Mouse (Mus musculus) midbrain, postnatal 0 days (tissue): Measurements from ENCODE around the gene Efnb2. TPM values are rescaled to one million over a fixed set of nuclear protein-coding genes. Genes with fewer than 3 reads are reported as not detected.
A peak's percentile ranks its signal among the peaks of the same experiment; 100 is the strongest.

Source experiments
- ATAC-seq: fragments of 200-750 bp; cut with Nextera tagmentation; 2 replicates; pipeline ENCODE4 v1.8.0; 2017; ENCODE audit warnings: moderate number of reproducible peaks, mild to moderate bottlenecking, moderate TSS enrichment, moderate library complexity; ENCODE audit not compliant: low FRiP score
- DNase-seq: peaks from one replicate; pipeline ENCODE4 v3.0.0-alpha.2; 2015; ENCODE audit warnings: low spot score
- H3K27ac ChIP-seq: fragments of 300-500 bp; sonication (generic); 2 replicates; pipeline ENCODE4 v1.5.1; 2014; ENCODE audit warnings: low read depth, mild to moderate bottlenecking, low read length, mixed read lengths
- H3K27me3 ChIP-seq: fragments of 300-500 bp; sonication (generic); 2 replicates; pipeline ENCODE4 v1.6.1; 2014; ENCODE audit warnings: low read length, control low read depth, mixed read lengths; ENCODE audit not compliant: insufficient read depth
- H3K36me3 ChIP-seq: fragments of 300-500 bp; sonication (generic); 2 replicates; pipeline ENCODE4 v1.6.1; 2014; ENCODE audit warnings: low read length, control low read depth, mixed read lengths; ENCODE audit not compliant: insufficient read depth
- H3K4me1 ChIP-seq: fragments of 300-500 bp; sonication (generic); 2 replicates; pipeline ENCODE4 v1.6.1; 2014; ENCODE audit warnings: mild to moderate bottlenecking, control low read depth, antibody characterized with exemption, low read length, mixed read lengths; ENCODE audit not compliant: insufficient read depth
- H3K4me2 ChIP-seq: fragments of 300-500 bp; sonication (generic); 2 replicates; pipeline ENCODE4 v1.6.1; 2014; ENCODE audit warnings: low read depth, mild to moderate bottlenecking, low read length, mixed read lengths; ENCODE audit not compliant: poor library complexity, severe bottlenecking
- H3K4me3 ChIP-seq: fragments of 300-500 bp; sonication (generic); 2 replicates; pipeline ENCODE4 v1.5.1; 2014; ENCODE audit warnings: low read depth, mild to moderate bottlenecking, low read length, moderate library complexity
- H3K9ac ChIP-seq: fragments of 300-500 bp; sonication (generic); replicated peaks from 2 replicates; pipeline ENCODE4 v1.6.1; 2014; ENCODE audit warnings: mild to moderate bottlenecking, low read length, moderate library complexity, mixed read lengths; ENCODE audit not compliant: poor library complexity, severe bottlenecking
- H3K9me3 ChIP-seq: fragments of 300-500 bp; sonication (generic); 2 replicates; pipeline ENCODE4 v1.6.1; 2016; ENCODE audit warnings: low read length, control low read depth
- CTCF ChIP-seq: IDR thresholded peaks from 2 replicates; pipeline ENCODE4 v1.5.1; 2016; ENCODE audit warnings: antibody characterized with exemption, mild to moderate bottlenecking
- WGBS: fragments of 180-500 bp; shearing (Covaris S2); extraction: QIAGEN DNeasy Blood & Tissue Kit; methylation state at CpG from one replicate; pipeline ENCODE4 v1.1.7; 2014; 5-methylcytosine and 5-hydroxymethylcytosine counted together
- polyA plus RNA-seq: library from polyadenylated mRNA; unstranded; fragments of >200 nt; fragmentation: Nextera tagmentation; extraction: Ambion mirVana; gene quantifications from 2 replicates; pipeline ENCODE4 v1.2.1, GENCODE M21; 2015
- total RNA-seq: library from RNA; depleted of rRNA; stranded (reverse); fragments of >200 nt; gene quantifications from 2 replicates; pipeline ENCODE4 v1.2.3, GENCODE M21; 2014

Gene Efnb2
- total and polyA plus RNA-seq, 2 experiments from 2014 or later, result 6.8 to 20.7 TPM

GRCm38 (mm10) chr8:8658426-8659224 is 2.4 kb downstream of the Efnb2 start:
- H3K27ac ChIP-seq, result 0 out of 2 replicates have a peak overlapping the region, but pooled peaks have one; percentile 18
- ATAC-seq (peak; percentile 36; the same call in 1 of the 2 replicates), DNase-seq (peak; percentile 93)
- no peaks in the 10 kb centered on the region for H3K27me3 ChIP-seq
- peak; percentile 78 for TF ChIP-seq CTCF
- no peaks in the 10 kb centered on the region for H3K9me3 ChIP-seq
- H3K4me2 ChIP-seq, result peak overlapping the region; percentile 91
- 3% methylated on average over 19 of the region's 19 CpGs for WGBS
- peak overlapping the region; percentile 72 for H3K9ac ChIP-seq
- peaks cover 16% of the 10 kb centered on the region for H3K4me1 ChIP-seq
- H3K4me3 ChIP-seq, result peak overlapping the region; percentile 91
- H3K36me3 ChIP-seq, result no peaks in the 10 kb centered on the region

- 21% methylated on average over 5 of the region's 5 CpGs for WGBS
- Histone ChIP-seq H3K9ac (peak overlapping the region; percentile 24; the same call in 1 of the 2 replicates), H3K4me3 (peak overlapping the region; percentile 91), H3K9me3 (no peaks in the 10 kb centered on the region), H3K27ac (no peak overlapping the region), H3K4me1 (peaks cover 19% of the 10 kb centered on the region), H3K27me3 (no peaks in the 10 kb centered on the region), H3K4me2 (peak overlapping the region; percentile 91), H3K36me3 (no peaks in the 10 kb centered on the region)
- no peak for TF ChIP-seq CTCF
- ATAC-seq (no peak), DNase-seq (peak; percentile 34)
Measured at GRCm38 (mm10) chr8:8657692-8658355, 3.2 kb downstream of the Efnb2 start.

- H3K27me3 ChIP-seq, result no peaks in the 10 kb centered on the region
- 19% methylated on average over 14 of the region's 14 CpGs for WGBS
- peak overlapping the region; percentile 91 for H3K4me2 ChIP-seq
- peak; percentile 30 for DNase-seq
- H3K27ac ChIP-seq, result peak overlapping the region; percentile 48
- H3K9ac ChIP-seq, result peak overlapping the region; percentile 55
- TF ChIP-seq CTCF, result no peak
- no peaks in the 10 kb centered on the region for H3K9me3 ChIP-seq
- peaks cover 19% of the 10 kb centered on the region for H3K4me1 ChIP-seq
- H3K36me3 ChIP-seq, result no peaks in the 10 kb centered on the region
- no peak for ATAC-seq
- peak overlapping the region; percentile 91 for H3K4me3 ChIP-seq
Measured at GRCm38 (mm10) chr8:8656578-8657441, 4.2 kb downstream of the Efnb2 start.

GRCm38 (mm10) chr8:8655346-8656340 is 5.4 kb downstream of the Efnb2 start:
- Histone ChIP-seq H3K9ac (peak overlapping the region; percentile 55), H3K4me2 (peak overlapping the region; percentile 91), H3K27me3 (no peaks in the 10 kb centered on the region), H3K4me3 (peak overlapping the region; percentile 91), H3K4me1 (peaks cover 19% of the 10 kb centered on the region), H3K27ac (peak overlapping the region; percentile 48; the same call in 1 of the 2 replicates), H3K36me3 (no peaks in the 10 kb centered on the region), H3K9me3 (no peaks in the 10 kb centered on the region)
- DNase-seq (peak; percentile 50), ATAC-seq (no peak)
- 14% methylated on average over 24 of the region's 24 CpGs for WGBS
- TF ChIP-seq CTCF, result no peak
